Mouse (Mus musculus) Muller cell, postnatal 12 days (primary cell): ENCODE measurements around the gene Npcd.

Experiments used
- DNase-seq: peaks from one replicate; pipeline ENCODE4 v3.0.0-alpha.2; 2015; ENCODE audit errors: inconsistent ontology term

The Npcd gene

GRCm38 (mm10) chr15:79766586-79767071 is 67.4 kb downstream of the Npcd start:
- DNase-seq, result no peak

GRCm38 (mm10) chr15:79766168-79766567 is 67.9 kb downstream of the Npcd start:
- no peak for DNase-seq

- peak; percentile 67 for DNase-seq
Observed at GRCm38 (mm10) chr15:79765361-79765760, 68.7 kb downstream of the Npcd start.

- peak; percentile 72 for DNase-seq
Observed at GRCm38 (mm10) chr15:79764539-79765267, 69.3 kb downstream of the Npcd start.

- DNase-seq, result no peak
Observed at GRCm38 (mm10) chr15:79763601-79764246, 70.3 kb downstream of the Npcd start.

- DNase-seq, result no peak
Observed at GRCm38 (mm10) chr15:79763001-79763400, 71.0 kb downstream of the Npcd start.

- no peak for DNase-seq
Observed at GRCm38 (mm10) chr15:79760956-79761355, 73.1 kb downstream of the Npcd start.

- no peak for DNase-seq
Observed at GRCm38 (mm10) chr15:79757118-79757517, 76.9 kb downstream of the Npcd start.

GRCm38 (mm10) chr15:79755977-79756625 is 77.9 kb downstream of the Npcd start:
- no peak for DNase-seq

- no peak for DNase-seq
Observed at GRCm38 (mm10) chr15:79755176-79755575, 78.9 kb downstream of the Npcd start.

GRCm38 (mm10) chr15:79753873-79754272 is 80.2 kb downstream of the Npcd start:
- no peak for DNase-seq

GRCm38 (mm10) chr15:79753420-79753752 is 80.7 kb downstream of the Npcd start:
- no peak for DNase-seq

GRCm38 (mm10) chr15:79752742-79753419 is 81.2 kb downstream of the Npcd start:
- peak; percentile 77 for DNase-seq

GRCm38 (mm10) chr15:79751772-79752171 is 82.3 kb downstream of the Npcd start:
- no peak for DNase-seq

GRCm38 (mm10) chr15:79750266-79750665 is 83.8 kb downstream of the Npcd start:
- DNase-seq, result no peak

- no peak for DNase-seq
Observed at GRCm38 (mm10) chr15:79749162-79749561, 84.9 kb downstream of the Npcd start.

- DNase-seq, result no peak
Observed at GRCm38 (mm10) chr15:79747998-79748397, 86.0 kb downstream of the Npcd start.

- no peak for DNase-seq
Observed at GRCm38 (mm10) chr15:79745883-79746282, 88.2 kb downstream of the Npcd start.

- no peak for DNase-seq
Observed at GRCm38 (mm10) chr15:79745312-79745711, 88.7 kb downstream of the Npcd start.

- no peak for DNase-seq
Observed at GRCm38 (mm10) chr15:79744742-79745141, 89.3 kb downstream of the Npcd start.

GRCm38 (mm10) chr15:79744001-79744400 is 90.0 kb downstream of the Npcd start:
- no peak for DNase-seq

GRCm38 (mm10) chr15:79742706-79743023 is 91.4 kb downstream of the Npcd start:
- no peak for DNase-seq
